Mouse (Mus musculus) cerebral cortex, adult 2 months (tissue): Measurements from ENCODE around the gene Clstn3.

Experiments used
- WGBS: fragments of 180-500 bp; shearing (Covaris S2); methylation state at CpG from one replicate; pipeline ENCODE4 v1.1.7; 2018; 5-methylcytosine and 5-hydroxymethylcytosine counted together

The Clstn3 gene

DNA sequence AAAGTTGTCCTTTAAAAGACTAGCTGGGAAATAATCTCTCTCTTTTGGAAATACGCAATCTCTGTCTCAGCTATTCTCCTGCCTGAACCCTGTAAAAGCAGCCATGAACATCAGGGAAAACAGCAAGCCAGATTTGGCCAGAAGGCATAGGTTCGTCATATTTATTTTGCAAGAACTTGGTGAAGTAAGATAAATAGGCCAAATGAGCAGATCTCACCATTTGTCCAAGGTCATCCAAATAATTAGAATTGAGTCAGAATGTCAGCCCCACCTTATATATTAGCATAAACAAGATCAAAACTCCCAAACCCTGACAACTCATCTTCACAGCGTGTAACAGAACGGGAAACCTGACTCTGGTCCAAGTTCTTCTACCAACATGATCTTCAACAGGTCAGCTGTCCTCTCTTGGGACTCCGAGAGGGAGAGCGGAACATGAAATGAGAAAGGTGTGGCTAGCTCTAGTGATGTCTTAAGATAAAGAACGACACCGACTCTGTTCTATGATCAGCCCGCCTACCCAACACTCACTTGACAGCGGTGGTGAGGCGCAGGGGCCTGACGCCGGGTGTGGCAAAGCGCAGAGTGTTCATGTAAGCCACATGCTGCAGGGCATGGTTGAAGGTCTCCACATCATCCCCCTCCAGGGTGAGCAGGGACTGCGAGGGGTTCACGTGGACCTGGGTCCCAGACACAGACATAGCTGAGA lies 15.5 kb downstream of the Clstn3 start:
- 79% methylated on average over 16 of the region's 16 CpGs for WGBS

DNA sequence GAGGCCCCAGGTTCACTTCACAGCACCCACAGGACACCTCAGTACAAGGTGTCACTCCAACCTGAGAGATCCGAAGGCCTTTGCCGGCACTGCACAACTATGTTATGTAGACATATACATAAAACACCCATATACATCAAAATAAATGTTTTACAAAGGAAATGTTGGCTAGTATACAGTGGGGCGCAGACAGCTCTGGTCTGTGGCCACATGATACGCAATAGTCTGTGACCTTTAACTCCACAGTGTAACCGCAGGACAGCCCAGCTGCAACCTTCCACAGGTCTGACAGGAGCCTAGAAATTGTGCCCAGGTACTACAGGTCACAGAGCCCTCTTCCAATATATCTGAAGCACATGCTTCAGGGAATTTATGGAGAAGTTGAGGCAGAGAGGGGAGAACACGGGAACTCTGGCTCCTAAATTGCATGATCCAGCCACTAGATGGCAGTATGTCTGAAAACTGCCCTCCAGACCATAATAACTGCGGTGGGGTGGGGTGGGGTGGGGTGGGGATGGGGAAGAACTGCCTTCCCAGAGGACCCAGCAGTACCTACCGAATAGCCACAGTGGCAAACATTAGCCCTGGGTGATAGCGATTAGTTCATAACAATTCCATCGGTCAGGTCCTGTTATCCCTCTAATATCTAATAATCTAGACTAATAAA lies 16.3 kb downstream of the Clstn3 start:
- 71% methylated on average over 10 of the region's 10 CpGs for WGBS

DNA sequence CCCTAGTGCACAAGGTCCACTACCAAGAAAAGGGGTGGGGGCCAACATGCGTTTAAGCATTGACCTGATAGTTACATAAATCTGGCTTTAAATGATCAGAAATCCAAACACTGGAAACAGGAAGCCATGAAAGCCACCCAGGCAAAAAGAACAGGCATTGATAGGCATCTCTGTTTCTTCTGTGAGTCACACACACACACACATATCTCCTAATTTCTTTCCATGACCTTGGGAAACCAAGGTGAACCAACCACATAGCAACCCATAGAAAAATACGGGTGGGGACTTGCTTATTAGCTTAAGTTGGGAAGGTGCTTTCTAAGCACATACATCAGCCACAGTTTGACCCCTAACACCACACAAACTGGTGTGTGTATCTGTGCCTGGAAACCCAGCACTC lies 17.2 kb downstream of the Clstn3 start:
- 90% methylated on average over 2 of the region's 2 CpGs for WGBS

GRCm38 (mm10) chr6:124446459-124446858 lies 18.1 kb downstream of the Clstn3 start:
- 94% methylated on average over 9 of the region's 9 CpGs for WGBS

DNA sequence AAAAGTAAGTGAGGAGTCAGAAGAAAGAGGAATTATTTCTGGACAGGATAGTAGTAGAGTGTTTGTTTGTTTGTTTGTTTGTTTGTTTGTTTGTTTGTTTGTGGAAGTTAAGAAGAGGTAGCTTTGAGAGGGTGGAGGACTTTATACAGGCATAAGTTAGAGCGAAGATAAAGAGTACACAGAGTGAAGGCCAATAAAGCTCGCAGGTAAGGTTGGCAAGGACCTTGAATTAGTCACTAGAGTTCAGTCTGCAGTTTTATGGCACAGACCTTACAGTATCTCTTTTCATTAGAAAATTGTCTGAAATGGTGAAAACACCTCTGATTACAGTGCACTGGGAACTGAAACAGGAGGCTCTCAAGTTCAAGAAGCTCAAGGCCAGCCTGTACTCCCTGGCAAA lies 18.6 kb downstream of the Clstn3 start:
- WGBS = 84% methylated on average over 2 of the region's 2 CpGs

DNA sequence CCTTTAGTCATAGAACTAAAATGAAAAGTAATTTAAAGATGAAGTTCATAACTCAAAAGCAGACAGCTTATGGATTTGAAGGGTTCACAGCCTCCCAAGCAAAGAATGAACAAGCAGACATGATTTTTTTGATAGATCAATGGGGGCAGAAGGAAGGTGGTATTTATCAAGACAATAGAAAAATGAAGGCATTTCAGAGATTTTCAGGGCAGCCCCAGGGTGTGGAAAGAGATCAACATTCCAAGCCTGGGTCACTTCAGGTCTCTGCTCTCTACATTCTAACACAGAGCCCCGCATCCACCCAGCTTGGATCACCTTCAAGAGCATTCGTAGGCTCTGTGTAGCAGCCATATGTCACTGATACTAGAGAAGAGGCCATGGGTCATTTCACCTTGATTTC lies 21.3 kb downstream of the Clstn3 start:
- 83% methylated on average over 2 of the region's 2 CpGs for WGBS

GRCm38 (mm10) chr6:124436245-124436644 lies 28.3 kb downstream of the Clstn3 start:
- WGBS = 57% methylated on average over 7 of the region's 7 CpGs

DNA sequence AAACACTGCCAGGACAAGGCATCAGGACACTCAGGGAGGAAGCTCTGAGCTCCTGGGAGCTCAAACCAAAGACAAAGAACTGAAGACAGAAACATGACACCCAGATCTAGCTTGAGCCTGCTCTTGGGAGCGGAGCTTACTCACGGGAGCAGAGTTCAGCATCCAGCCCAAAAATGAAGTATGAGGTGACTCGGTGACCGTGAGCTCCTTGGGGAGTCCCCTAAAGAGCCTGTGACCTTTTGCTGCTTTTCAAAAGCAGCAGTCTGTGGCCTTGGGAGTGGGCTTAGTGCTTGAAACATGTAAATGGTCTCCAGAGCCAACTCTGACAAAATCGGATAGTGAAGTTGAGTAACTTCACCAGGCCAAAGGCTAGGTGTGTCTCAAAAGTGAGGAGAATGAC lies 29.4 kb downstream of the Clstn3 start:
- WGBS = 86% methylated on average over 5 of the region's 5 CpGs

DNA sequence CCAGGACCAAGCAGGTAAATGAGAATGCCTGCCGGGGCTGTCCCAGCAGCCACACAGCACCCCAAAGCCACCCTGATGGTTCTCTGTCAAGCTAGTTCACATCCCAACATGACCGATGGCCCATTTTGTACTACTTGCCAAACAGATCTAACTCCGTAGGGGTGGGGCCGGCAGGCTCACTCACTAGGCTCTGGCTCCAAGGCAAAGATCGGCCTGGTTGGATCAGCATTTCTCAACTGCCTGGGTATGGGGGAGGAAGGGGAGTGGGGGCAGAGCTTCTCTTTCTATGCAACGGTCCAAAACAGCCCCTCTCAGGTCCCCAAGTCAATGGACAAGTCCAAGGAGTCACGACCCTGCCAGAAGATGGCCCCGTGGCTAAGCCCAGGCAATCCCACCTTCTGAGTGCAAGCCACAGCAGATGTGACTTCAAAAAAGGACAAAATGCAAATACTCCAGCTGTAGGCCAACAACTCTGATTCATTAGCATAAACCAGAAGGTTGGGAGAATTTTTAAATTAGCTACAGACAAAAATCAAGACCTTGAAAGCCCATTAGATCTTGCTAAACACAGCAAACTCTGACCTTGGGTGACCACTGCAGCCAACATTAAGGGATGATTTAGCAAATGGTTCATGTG lies 30.8 kb downstream of the Clstn3 start:
- 73% methylated on average over 8 of the region's 8 CpGs for WGBS

DNA sequence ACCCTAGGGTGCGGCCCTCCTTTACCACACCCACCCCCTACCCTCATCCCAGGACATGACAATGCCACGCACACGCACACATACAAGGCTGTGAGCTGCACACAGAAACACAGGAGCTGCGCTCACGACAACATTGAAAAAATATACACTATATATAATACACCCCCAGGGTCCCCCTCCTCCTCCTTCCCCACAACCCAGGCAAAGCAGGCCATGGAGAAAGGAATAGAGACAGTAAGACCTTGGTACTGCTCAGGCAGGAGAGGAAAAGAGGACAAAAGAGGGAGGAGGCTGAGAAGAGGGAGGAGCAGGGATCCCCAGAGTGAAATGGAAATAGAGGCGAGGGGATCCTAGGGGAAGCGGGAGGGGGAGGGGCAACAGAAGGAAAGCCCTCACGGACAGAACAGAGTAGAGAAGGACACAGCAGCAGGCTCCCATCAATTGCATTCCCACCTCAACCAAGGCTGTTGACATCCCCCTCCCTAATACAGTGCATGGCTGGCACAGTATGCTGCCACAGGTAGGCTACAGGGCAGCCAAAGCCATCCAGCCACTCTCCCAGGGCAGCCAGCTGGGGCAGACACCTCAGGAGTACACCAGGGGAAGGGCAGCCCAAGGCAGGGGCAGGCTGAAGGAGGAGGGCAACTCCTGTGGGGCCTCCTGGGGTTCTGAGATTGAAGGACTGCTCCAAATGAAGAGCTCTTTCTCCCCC lies 33.7 kb downstream of the Clstn3 start:
- WGBS = 48% methylated on average over 8 of the region's 8 CpGs

GRCm38 (mm10) chr6:124430379-124430778 lies 34.2 kb downstream of the Clstn3 start:
- WGBS = 61% methylated on average over 3 of the region's 3 CpGs

DNA sequence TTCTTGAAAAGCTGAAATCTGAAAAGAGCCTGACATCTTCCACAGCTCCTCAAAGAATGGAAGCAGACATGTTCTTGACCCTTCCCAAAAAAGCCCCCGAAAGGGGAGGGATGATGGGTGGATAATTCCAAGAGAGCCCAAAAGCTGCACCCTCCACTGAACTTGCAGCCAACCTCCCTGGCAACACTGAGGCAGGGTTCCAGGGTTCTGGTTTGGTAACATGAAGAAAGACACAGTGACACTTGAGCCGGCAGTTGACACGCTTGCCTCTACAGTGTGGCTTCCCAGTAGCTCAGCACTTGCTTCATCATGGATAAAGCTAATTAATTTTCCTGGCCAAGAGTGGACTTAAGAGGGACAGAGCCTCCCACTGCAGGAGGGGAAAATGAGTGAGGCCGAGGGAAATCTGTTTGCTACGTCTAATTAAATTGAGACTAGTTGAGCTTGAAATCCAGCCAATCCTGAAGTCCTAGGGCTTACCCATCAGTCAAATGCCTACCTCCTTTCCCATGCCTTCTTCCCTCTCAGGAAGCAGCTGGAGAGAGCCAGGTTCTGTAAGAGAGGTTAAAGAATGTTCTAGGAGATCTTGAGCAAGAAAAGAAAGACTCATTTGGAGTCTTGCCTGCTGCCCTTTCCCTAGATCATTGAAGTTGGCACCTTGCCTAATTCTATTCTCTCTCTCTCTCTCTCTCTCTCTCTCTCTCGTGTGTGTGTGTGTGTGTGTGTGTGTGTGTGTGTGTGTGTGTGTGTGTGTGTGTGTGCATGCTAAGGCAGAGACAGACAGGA lies 36.6 kb downstream of the Clstn3 start:
- 28% methylated on average over 5 of the region's 6 CpGs for WGBS

- WGBS = 39% methylated on average over 7 of the region's 7 CpGs
Observed at GRCm38 (mm10) chr6:124427289-124427688, 37.3 kb downstream of the Clstn3 start.

- 68% methylated on average over 3 of the region's 3 CpGs for WGBS
Observed at GRCm38 (mm10) chr6:124426604-124427003, 38.0 kb downstream of the Clstn3 start.

DNA sequence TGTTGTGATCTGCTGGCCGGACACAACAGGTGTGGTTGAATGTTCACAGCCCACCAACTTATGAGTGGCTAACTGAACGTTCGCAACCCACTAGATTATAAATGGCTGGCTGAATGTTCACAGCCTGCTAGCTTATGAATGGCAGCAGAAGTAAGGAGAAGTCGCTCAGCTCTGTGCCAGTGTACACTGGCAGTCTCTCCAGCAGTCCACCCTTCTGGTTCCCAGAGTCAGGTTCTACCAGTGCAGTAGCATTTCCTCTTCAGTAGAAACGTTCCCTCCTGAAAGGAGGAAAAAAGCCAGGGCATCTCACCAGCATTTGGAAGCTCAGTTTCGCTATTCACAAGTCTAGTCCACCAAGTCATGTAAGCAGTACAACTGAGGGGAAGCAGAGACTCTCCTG lies 39.1 kb downstream of the Clstn3 start:
- WGBS = 45% methylated on average over 6 of the region's 6 CpGs

GRCm38 (mm10) chr6:124425042-124425441 lies 39.6 kb downstream of the Clstn3 start:
- 67% methylated on average over 7 of the region's 7 CpGs for WGBS

- WGBS = 67% methylated on average over 1 of the region's 1 CpGs
Observed at GRCm38 (mm10) chr6:124424068-124424498, 40.5 kb downstream of the Clstn3 start.

DNA sequence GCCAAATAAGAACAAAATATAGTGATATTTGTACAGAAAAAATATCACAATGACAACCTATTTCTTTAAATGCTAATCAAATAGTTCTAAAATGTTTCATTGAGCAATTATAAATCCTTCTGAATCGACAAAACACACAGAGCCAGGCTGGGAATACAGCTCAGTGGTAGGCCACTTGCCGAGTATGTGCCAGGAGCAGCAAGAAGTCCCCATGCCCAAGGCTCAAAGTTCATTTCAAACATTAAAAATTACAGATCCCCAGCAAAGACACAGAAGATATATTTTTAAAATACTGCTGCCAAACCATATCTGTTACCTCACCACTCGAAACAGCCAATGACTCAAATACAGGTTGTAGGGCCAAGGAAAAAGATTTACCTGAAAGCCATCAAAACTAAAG lies 45.9 kb downstream of the Clstn3 start:
- 90% methylated on average over 3 of the region's 3 CpGs for WGBS

GRCm38 (mm10) chr6:124415347-124416088 lies 49.1 kb downstream of the Clstn3 start:
- WGBS = 1% methylated on average over 21 of the region's 21 CpGs

GRCm38 (mm10) chr6:124414927-124415325 lies 49.7 kb downstream of the Clstn3 start, which contains the start of gene Pex5:
TSS of gene Pex5 (minus strand) at chr6:124415067.
- under 1% methylated on average over 33 of the region's 36 CpGs for WGBS
